Mouse (Mus musculus) testis, postnatal 10 days (tissue): Measurements from ENCODE around the gene Phlda2.
A peak's percentile ranks its signal among the peaks of the same experiment; 100 is the strongest.

Source experiments
- DNase-seq: peaks from one replicate; pipeline ENCODE4 v3.0.0; 2021; ENCODE audit warnings: low spot score

Phlda2 gene

DNA sequence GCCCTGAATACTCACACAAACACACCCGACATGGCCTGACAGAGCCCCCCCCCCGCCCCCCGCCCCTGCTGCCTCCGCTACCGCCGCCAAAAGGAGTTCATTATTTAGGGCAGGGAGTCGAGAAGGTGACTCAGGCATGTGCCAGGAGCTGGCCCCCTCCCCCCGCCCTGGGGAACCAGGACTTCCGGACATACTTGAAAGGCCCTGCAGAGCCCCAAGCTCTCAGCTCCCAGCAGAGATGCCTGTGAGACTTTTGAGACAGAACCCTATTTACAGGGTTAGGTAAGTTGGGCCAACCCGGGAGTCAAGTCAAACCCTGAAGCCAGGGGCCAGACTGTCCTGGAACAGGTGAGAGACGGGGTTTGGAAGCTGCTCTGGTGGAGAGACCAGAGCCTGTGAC, 41.0 kb downstream of the Phlda2 start:
- no peak for DNase-seq

DNA sequence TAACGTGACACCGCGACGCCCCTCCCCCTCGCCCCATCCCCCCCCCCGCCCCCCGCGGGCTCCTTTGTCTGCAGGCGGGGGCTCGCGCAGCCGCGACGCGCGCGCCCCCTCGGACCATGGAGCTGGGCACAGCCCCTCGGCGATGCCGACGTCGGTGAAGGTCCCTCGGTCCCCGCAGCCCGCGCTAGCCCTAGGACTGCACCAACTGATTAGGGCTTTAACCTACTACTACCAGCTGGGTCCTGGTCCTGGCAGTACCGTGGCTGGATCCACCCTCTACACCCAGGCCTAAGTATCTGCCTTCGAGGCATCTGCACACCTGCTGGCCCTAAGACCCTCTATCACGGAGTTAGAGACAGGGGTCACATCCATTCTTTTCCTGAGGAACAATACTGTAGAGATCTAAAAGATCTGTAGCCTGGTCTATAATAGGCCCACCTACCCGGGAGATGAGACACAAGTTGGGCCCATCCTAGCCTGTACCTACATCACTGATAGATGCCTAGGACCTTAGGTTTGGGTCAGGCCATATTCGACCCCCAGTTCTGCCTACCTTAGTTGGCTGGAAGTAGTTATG, 41.6 kb downstream of the Phlda2 start:
- no peak for DNase-seq

DNA sequence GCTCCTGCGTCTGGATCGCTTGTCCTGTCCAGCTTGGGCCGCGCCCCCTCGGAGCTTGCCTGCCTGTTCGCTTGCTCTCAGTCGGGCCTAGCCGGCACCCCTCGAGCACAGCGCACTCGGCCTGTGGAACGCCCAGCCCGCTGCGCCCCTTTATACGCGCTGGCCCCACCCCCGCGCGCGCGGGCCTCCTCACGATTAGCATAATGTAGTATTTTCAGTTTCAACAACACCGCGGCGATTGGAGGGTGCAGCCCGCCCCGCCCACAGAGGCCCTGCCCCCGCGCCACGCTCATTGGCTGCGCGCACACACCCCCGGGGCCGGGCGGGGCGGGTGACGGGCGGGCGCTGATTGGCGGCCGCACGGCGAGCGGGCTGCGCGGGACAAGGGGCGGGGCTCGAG, 42.1 kb downstream of the Phlda2 start, which contains the start of gene Cdkn1c:
TSS of gene Cdkn1c (minus strand) at position 177 of the 400 bp plus-strand sequence.
- peak; percentile 92 for DNase-seq

DNA sequence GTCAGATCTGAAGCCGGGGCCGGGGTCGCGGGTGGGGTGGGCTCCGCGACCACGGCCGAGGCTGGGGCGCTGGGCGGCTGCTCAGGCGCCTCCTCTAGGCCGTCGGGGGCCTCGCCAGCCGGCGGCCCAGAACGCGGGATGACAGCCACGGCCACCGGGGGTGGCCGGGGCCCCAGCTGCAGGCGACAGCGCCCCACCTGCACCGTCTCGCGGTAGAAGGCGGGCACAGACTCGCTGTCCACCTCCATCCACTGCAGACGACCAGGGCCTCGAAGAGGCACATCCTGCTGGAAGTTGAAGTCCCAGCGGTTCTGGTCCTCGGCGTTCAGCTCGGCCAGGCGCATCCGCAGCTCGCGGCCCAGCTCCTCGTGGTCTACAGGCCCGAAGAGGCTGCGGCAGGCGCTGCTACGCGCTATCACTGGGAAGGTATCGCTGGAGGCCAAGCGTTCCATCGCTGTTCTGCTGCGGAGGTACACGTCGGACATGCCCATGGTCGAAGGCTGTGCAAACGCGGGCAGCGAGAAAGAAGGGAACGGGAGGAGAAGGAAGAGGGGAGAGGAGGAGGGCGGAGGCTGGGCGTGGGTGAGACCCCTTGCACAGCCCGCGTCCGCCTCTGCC, 42.6 kb downstream of the Phlda2 start:
- DNase-seq, result no peak

DNA sequence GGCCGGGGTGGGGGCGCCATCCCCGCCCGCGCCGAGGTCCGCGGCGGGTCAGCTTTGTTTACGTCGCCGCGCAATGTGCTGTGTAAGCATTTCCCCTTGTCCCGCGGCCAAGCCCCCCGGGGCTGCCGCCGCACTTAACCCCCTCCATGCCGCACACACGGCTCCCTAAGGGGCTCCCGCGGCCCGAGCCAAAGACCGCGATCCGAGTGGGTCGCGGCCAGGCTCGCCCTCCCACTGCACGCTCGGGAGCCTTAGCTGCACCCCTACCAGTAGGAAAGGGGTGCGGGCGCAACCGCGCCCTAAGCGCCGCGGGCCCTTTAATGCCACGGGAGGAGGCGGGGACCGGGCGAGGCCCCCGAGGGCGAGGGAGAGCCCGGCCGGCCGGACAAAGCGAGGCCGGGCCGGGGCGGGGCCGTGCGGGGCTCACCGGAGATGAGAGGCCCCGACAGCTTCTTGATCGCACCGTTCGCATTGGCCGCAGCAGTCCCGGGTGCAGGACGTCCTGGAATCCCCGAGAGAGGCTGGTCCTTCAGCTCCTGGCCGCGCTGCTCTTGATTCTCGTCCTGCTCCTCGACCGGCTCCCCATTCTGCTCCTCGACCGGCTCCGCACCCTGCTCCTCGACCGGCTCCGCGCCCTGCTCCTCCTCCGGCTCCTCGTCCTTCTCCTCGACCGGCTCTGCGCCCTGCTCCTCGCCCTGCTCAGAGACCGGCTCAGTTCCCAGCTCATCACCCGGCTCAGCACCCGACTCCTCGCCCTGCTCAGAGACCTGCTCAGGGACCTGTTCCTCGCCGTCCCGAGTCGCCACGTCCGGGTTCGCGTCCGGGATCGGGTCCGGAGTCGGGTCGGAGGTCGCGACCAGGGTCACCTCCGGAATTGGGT, 43.4 kb downstream of the Phlda2 start:
- peak; percentile 65 for DNase-seq

DNA sequence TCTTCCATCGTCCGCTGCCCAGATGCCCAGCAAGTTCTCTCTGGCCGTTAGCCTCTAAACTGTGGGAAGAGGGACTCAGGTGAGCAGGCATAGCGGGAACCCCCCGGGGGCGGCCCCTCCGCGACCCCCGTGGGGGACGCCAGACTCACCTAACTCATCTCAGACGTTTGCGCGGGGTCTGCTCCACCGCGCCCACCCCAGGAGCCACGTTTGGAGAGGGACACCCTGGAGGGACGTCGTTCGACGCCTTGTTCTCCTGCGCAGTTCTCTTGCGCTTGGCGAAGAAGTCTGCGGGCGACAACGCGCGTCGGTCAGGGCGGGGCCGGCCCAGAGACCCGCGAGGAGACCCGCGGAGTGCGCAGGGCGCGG, 44.0 kb downstream of the Phlda2 start:
- DNase-seq, result no peak
